Mouse (Mus musculus): ENCODE measurements around the gene Sord.

GRCm38 (mm10) chr2:122206440-122207107 lies 28.0 kb upstream of the Sord start:
- TF ChIP-seq USF1 (IDR thresholded peaks at IDR 0.05; ENCODE audit: low read depth) (no peak), POLR2A (IDR thresholded peaks at IDR 0.05; ENCODE audit: insufficient read length, low read depth) (no peak), E2F4 (IDR thresholded peaks at IDR 0.05; ENCODE audit: insufficient read depth) (no peak), MAX (IDR thresholded peaks at IDR 0.05; ENCODE audit: low read depth) (no peak), POLR2AphosphoS2 (IDR thresholded peaks at IDR 0.05; ENCODE audit: insufficient read length, low read depth) (no peak), CEBPB (IDR thresholded peaks at IDR 0.05; ENCODE audit: insufficient read depth, poor library complexity, severe bottlenecking) (no peak), REST (IDR thresholded peaks at IDR 0.05; ENCODE audit: insufficient read depth, insufficient read length) (no peak), MYOG (IDR thresholded peaks at IDR 0.05; ENCODE audit: control insufficient read depth in 1 of 3, insufficient read depth in 1 of 3, insufficient read length in 2 of 3, low read depth in 2 of 3) (no peak), SRF (IDR thresholded peaks at IDR 0.05; ENCODE audit: control insufficient read depth, insufficient read length, low read depth) (no peak)

Data from myocyte (in vitro differentiated cells).